25 mouse cellular contexts compared by ENCODE assay signal in genomic region chr6:145892381-145893265, GRCm38 (mm10). TPM values are rescaled to one million over a fixed set of nuclear protein-coding genes. Genes with fewer than 3 reads are reported as not detected.
"Had no signal": no experiment of that assay in that cellular context is flagged by ENCODE, and none has a peak within 500 bp of the region (broad histone marks: within the 10 kb centered on the region; RNA-seq: fewer than 3 reads in every experiment).

No protein-coding gene starts in this region.

- H3K4me2 ChIP-seq: heart, embryonic 12.5 days; hindbrain, embryonic 12.5 days; hindbrain, embryonic 14.5 days; intestine, embryonic 15.5 days; limb, embryonic 13.5 days; limb, embryonic 15.5 days had no signal

- H3K36me3 ChIP-seq: heart, embryonic 10.5 days; heart, embryonic 12.5 days; hindbrain, embryonic 10.5 days; hindbrain, embryonic 12.5 days; intestine, embryonic 15.5 days; limb, embryonic 13.5 days; limb, embryonic 15.5 days had no signal

- H3K4me1 ChIP-seq: intestine, embryonic 15.5 days; limb, embryonic 15.5 days had no signal

- ATAC-seq: forebrain, postnatal 0 days; hindbrain, embryonic 16.5 days; inflammation-experienced regulatory T-cells, adult 6 months; intestine, embryonic 15.5 days; intestine, postnatal 0 days had no signal

- H3K27me3 ChIP-seq: hindbrain, embryonic 12.5 days; intestine, embryonic 15.5 days; limb, embryonic 13.5 days; limb, embryonic 15.5 days had no signal

- H3K4me3 ChIP-seq: gastrocnemius, adult 2 months; heart, embryonic 10.5 days; heart, embryonic 12.5 days; hindbrain, embryonic 10.5 days; hindbrain, embryonic 12.5 days; intestine, embryonic 15.5 days; limb, embryonic 13.5 days; limb, embryonic 15.5 days had no signal

- DNase-seq: forebrain, postnatal 0 days; gastrocnemius, adult 2 months; gastrocnemius, postnatal 10 days; gastrocnemius, postnatal 25 days; heart, postnatal 10 days; heart, postnatal 4 days; kidney, adult 18-20 months; kidney, adult 8-10 months; kidney, postnatal 14 days; kidney, postnatal 36 days; layer of hippocampus, postnatal 36 days; left cerebral cortex, postnatal 4 days had no signal

- H3K27ac ChIP-seq: gastrocnemius, adult 2 months; heart, embryonic 10.5 days; hindbrain, embryonic 10.5 days; hindbrain, embryonic 12.5 days; hindbrain, embryonic 14.5 days; intestine, embryonic 15.5 days; kidney, postnatal 0 days; limb, embryonic 13.5 days; limb, embryonic 15.5 days had no signal

- H3K9me3 ChIP-seq: heart, embryonic 10.5 days; heart, embryonic 12.5 days; hindbrain, embryonic 10.5 days; hindbrain, embryonic 12.5 days; intestine, embryonic 15.5 days; limb, embryonic 13.5 days; limb, embryonic 15.5 days had no signal

- H3K9ac ChIP-seq: forebrain, postnatal 0 days; heart, embryonic 12.5 days; hindbrain, embryonic 12.5 days; hindbrain, embryonic 14.5 days; intestine, embryonic 15.5 days; limb, embryonic 13.5 days; limb, embryonic 15.5 days had no signal

RNA-seq across cellular contexts. Expression of gene Bhlhe41, which starts 27.3 kb away (rescaled TPM):
- total RNA-seq: granulocyte monocyte progenitor cell, adult 5-6 weeks had no signal

RNA-seq across cellular contexts. Expression of gene Sspn, which starts 38.8 kb away (rescaled TPM):
- total RNA-seq: granulocyte monocyte progenitor cell, adult 5-6 weeks had no signal
